Mouse (Mus musculus) cerebellum, adult 11-12 months (tissue): Measurements from ENCODE around the gene Kdm4a.

Experiments used
- DNase-seq: peaks from one replicate; pipeline ENCODE4 v3.0.0; 2022

Kdm4a gene

DNA sequence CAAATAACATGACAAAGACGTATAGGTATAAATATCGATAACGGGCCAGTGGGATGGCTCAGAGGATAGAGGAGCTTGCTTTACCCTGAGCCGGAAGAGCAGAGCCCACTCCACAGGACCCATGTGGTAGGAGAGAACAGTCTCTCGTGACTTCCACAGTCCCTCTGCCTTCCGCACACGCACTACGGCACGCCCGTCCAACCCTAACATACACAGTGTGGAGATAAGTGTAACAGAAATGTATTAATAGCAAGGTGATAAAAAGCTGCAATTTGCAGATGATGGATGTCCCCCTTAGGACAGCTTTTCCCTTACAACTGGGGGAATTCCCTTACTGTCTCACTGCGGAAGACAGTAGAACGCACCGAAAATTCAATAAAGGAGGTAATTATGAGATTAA is 70.2 kb downstream of the Kdm4a start:
- no peak for DNase-seq

DNA sequence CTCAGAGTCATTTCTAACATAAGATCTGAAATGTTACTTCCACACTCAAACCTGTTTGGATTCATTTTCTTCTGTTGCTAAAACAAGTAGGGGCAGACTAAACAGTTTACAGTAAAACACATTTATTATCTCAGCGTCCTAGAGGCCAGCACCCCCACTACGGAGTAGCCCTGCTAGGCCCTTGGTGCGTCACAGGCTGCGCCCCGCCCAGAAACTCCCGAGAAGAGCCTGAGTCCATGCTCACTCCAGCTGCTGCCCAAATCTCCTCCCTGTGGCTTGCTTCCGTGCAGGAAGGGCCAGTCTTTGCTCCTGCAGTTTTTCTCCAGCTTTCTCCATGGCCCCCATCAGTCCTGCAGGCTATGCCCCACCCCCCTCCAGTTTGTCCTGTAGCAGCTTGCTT is 71.1 kb downstream of the Kdm4a start:
- no peak for DNase-seq

DNA sequence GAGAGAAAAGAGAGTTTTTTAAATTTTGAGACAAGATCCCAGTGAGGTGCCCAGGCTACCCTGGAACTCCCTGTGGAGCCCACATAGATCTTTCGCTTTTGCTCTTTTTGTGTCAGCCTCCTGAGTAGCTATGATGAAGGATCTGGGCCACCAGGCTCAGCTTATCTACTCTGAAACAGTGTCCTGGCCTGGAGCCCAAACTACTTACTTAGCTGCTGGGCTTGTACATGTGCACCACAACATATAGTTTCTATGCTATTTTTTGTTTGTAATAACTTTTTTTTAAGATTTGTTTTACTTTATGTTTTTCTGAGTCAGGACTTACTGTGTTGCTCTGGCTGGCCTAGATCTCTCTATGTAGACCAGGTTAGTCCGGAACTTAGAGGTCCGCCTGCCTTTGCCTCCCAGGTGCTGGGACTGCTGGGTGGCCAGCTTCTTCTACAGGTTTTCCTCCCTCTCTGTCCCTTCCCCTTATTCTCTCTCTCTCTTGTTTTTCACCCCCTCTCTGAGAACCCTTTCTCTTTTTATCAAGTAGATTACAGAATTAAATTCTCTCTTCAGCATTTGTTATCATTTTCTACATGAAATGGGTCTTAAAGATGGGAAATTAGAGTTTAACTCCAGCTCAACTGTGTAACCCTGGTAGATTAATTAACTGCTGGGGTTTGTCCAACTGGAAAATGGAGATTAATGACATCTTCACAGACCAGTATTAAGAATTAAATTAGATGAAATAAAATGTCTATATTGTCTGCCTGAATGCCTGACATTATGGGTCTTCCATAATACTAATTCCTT is 74.4 kb downstream of the Kdm4a start:
- no peak for DNase-seq

DNA sequence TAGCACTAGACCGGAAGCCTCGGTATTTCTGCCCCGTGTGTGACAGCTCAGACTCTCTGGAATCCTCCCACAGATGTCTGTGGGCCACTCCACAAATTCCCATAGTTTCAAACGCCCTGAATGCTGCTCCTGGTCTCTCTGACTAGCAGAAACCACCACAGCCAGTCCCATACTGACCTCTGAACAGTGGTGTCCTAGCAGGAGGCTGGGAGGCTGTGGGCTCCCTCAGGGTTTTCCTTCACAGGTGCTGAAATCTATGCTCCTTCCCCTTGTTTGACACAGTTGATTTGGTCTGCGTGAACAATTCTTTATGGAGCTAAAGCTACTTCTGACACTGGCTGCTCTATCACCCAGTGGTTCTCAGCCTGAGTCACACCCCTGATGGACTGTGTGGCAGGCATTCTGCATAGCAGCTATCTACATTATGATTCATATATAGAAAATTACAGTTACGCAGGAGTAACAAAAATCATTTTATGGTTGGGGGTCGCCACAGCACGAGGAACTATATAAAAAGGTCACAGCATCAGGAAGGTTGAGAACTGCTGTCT is 76.5 kb downstream of the Kdm4a start:
- DNase-seq, result no peak

DNA sequence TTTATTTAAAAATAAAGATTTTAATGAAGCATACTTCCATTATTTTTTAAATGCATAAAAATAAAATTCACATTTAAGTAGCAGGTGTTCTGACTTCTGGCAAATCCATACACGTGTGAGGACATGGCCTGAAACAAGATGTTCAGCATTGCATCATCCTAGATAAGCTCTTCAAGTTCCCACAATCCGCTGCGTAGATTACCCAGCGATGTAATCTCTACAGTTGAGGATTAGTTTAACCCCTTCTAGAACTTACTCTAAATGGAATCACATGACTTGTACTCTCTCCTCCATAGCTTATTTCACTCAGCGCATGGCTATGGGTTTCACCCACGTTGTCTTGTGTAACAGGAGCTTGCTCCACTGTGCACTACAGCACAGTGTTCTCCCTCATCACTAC is 78.3 kb downstream of the Kdm4a start:
- DNase-seq, result no peak

DNA sequence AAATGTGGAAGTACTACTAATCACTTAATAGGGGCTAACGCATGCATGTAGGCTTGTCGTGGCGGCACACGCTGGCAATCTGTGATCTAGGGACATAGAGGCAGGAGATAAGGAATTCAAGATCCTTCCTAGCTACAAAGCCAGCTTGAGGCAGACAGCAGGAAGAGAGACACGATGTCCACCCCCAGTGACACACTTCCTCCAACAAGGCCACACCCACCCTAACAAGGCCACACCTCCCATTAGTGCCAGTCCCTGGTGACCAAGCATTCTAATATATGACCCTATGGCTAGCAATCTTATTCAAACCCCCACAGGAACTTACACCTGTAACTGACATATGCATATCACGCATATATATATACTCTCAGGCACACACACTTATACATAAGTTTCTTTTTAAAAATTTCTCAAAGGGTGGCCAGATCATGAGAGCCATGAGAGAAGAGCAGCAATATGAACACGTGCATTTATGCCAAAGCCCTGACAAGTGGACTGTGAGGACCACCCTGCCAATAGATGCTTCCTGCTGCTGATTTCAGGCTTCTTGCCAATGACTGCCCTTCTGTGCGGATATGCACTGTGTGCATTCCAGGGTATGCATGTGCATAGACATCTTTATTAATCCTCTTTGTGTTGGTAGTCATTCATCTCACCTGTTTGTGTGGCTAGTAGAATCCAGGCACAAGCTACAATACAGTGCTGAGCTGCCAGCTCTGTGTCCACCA is 80.0 kb downstream of the Kdm4a start:
- no peak for DNase-seq

DNA sequence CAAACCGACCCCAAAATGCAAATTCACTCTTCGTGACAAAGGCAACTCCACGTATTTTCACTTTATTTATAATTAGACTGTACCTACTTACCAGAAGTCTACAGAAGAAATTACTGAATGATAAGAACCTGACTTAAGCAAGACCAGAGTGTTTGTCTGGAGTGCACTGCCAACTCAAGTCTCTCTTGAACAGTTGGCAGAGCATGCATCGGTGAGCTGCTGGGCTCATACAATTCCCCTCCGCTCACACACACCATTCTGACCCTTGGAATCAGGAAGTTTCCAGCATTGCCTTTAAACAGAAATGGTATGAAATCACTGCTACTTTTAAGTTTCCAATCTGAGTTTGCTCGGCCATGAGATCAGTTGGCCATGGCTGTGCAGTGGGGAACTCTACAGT is 81.3 kb downstream of the Kdm4a start:
- no peak for DNase-seq

DNA sequence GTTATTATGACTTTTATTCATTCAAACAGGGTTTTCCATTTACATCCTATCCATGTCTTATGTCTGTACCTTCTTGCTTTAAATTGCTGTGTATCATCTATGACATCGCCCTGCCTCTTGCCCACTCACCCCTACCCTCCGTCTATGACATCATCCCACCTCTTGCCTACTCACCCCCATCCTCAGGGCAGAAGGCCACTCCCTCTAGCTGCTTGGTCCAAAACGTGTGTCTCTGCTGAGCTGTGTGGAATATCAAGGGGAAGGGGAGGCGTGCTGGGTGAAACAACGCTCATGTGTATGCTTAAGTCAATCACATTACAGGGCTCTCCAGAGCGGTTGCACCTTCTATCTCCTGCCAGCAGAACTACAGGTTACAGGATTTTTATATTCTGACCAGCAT is 83.8 kb downstream of the Kdm4a start:
- DNase-seq, result no peak

DNA sequence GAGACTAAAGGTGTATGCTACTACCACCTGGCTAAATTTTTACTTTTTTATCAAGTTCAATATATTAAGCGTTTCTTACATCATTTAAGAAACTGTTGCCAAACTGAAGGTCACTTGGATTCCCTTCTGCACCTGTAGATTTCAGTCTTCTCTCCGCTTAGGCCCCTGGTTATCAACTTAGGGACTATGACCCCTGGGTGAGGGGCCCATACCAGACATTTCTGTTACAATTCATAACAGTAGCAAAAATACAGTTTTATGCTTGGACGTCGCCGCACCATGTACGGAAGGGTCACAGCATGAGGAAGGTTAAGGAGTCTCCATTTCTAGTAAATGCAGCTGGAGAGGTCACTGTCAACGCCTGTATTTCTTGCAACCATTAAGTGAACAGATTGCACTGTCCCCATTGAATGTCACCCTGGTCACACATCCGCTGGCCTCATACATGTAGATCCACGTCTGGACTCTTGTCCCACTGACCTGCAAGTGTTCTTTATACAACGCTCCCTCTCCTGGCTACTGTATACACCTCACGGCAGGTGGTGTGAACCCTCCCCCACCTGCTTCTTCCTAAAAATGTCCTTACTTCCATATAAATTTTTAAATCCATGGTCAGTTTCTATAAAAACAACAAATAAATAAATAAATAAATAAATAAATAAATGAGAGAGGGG is 86.9 kb downstream of the Kdm4a start:
- DNase-seq, result no peak

DNA sequence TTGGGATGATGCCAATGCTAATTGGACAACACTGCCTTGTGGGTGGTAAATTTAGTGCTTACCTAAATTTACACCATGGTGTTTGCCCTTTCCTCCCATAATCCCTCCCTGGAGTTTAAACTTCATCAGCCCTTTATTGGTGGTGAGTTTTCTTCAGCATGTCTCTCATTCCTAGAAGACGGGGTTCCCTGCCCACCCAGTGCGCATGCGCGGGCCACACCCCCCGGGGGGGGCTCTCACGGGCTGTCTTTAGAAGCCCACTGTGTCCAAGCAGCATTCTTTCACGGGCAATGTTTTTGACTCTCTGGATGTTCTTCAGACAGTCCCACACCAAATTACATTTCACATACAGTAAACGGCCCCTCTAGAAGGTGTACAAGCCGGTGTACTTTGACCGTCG is 89.4 kb downstream of the Kdm4a start:
- DNase-seq, result no peak

DNA sequence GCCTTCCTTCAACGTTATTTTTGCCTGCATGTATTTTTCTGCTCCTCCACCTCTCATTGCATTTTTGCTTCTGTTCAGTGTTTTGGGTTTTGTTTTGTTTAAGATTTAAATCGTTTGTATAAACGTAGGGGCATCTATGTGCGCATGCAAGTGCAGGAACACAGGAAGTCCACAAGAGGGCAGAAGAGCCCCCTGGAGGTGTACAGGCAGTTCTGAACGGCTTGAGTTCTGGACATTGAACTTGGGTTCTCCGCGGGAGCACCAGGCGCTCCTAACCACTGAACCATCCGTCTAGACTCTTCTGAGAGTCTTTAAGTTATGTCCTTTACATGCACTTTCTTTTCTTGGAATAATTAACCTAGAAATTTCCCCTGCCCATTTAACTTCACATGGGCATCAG is 89.9 kb downstream of the Kdm4a start:
- DNase-seq, result peak; percentile 37

DNA sequence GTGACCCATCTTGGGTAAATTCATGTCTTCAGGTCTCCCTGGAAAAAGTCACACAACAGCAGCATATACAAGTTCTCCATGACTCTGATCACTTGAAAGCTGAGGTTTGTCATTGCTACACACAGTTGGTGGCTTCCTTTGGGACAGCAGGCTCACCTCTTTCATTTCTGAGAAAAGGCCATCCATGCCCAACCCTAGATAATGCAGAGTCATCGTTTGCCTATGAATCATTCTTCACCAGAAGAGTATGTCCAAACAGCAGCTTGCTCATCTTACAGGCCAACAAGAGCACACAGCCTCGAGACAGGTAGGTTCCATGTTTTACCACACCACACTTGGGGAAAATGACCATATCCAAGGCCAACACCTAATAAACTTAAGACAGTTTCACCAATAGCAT is 91.1 kb downstream of the Kdm4a start:
- no peak for DNase-seq
